Mouse (Mus musculus): ENCODE measurements around the gene Cpsf7. TPM values are rescaled to one million over a fixed set of nuclear protein-coding genes. Genes with fewer than 3 reads are reported as not detected.
"Not testable (repeated sequence)": the region's sequence is repeated elsewhere in the genome, so short reads cannot be mapped to it uniquely, and the experiment has no call there.

Cpsf7 gene
- polyA plus RNA-seq, 1 experiment from 2014 or later, result 57.5 TPM

GRCm38 (mm10) chr19:10557001-10557400 is 31.9 kb downstream of the Cpsf7 start:
- no peak for DNase-seq (ENCODE audit: low spot score)
- Histone ChIP-seq H3K4me3 (replicated peaks; ENCODE audit: low read length) (no peak overlapping the region), H3K36me3 (replicated peaks; ENCODE audit: control insufficient read depth, insufficient read depth) (peaks cover 15% of the 10 kb centered on the region), H3K27me3 (ENCODE audit: control insufficient read depth, insufficient read depth, low read length) (no peaks in the 10 kb centered on the region), H3K9ac (peak overlapping the region; percentile 84; the same call in 1 of the 2 replicates), H3K27ac (no peak overlapping the region), H3K9me3 (ENCODE audit: control insufficient read depth, low read length) (no peaks in the 10 kb centered on the region), H3K4me1 (replicated peaks; ENCODE audit: control insufficient read depth, insufficient read depth, low read length) (peaks cover 21% of the 10 kb centered on the region), H3K4me2 (replicated peaks) (0 out of 2 replicates have a peak overlapping the region, but pooled peaks have one; percentile 71)
- no peak for ATAC-seq (ENCODE audit: low FRiP score)
- WGBS, result 62% methylated on average over 2 of the region's 2 CpGs

GRCm38 (mm10) chr19:10557430-10557829 is 32.4 kb downstream of the Cpsf7 start:
- Histone ChIP-seq H3K4me2 (replicated peaks) (no peak overlapping the region), H3K9me3 (ENCODE audit: control insufficient read depth, low read length) (no peaks in the 10 kb centered on the region), H3K36me3 (replicated peaks; ENCODE audit: control insufficient read depth, insufficient read depth) (peaks cover 11% of the 10 kb centered on the region), H3K27ac (no peak overlapping the region), H3K9ac (no peak overlapping the region), H3K4me3 (replicated peaks; ENCODE audit: low read length) (no peak overlapping the region), H3K27me3 (ENCODE audit: control insufficient read depth, insufficient read depth, low read length) (no peaks in the 10 kb centered on the region), H3K4me1 (replicated peaks; ENCODE audit: control insufficient read depth, insufficient read depth, low read length) (peaks cover 21% of the 10 kb centered on the region)
- 76% methylated on average over 2 of the region's 2 CpGs for WGBS
- DNase-seq (ENCODE audit: low spot score) (no peak), ATAC-seq (ENCODE audit: low FRiP score) (no peak)

GRCm38 (mm10) chr19:10557837-10558375 is 32.8 kb downstream of the Cpsf7 start:
- H3K9ac ChIP-seq; H3K36me3 ChIP-seq (replicated peaks; ENCODE audit: control insufficient read depth, insufficient read depth); H3K9me3 ChIP-seq (ENCODE audit: control insufficient read depth, low read length); DNase-seq (ENCODE audit: low spot score); H3K27me3 ChIP-seq (ENCODE audit: control insufficient read depth, insufficient read depth, low read length); ATAC-seq (ENCODE audit: low FRiP score); H3K27ac ChIP-seq; H3K4me2 ChIP-seq (replicated peaks); H3K4me3 ChIP-seq (replicated peaks; ENCODE audit: low read length): not testable (repeated sequence)
- H3K4me1 ChIP-seq (replicated peaks; ENCODE audit: control insufficient read depth, insufficient read depth, low read length), result peaks cover 21% of the 10 kb centered on the region
- 72% methylated on average over 4 of the region's 4 CpGs for WGBS

DNA sequence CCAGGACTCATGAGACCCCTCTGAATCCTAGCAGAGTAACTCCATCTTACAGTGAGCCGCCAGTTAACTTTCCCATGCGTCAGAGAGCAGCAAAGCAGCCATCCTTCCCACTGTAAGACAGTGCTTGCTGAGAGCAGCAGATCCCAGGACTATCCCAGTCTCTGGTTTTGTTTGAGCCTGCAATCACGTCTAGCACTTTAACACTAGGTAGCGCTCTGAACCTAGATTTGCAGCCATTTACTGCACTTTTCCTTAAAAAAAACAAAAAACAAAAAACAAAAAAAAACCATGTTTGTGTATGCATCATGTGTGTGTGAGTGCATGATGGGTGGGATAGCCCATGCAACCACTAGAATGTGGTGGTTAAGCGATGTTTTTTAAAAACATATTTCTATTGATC is 35.0 kb downstream of the Cpsf7 start:
- H3K4me2 ChIP-seq (replicated peaks), result no peak overlapping the region
- peaks cover 13% of the 10 kb centered on the region for H3K4me1 ChIP-seq (replicated peaks; ENCODE audit: control insufficient read depth, insufficient read depth, low read length)
- H3K9me3 ChIP-seq (ENCODE audit: control insufficient read depth, low read length), result no peaks in the 10 kb centered on the region
- H3K27me3 ChIP-seq (ENCODE audit: control insufficient read depth, insufficient read depth, low read length), result no peaks in the 10 kb centered on the region
- H3K27ac ChIP-seq, result no peak overlapping the region
- H3K36me3 ChIP-seq (replicated peaks; ENCODE audit: control insufficient read depth, insufficient read depth), result no peaks in the 10 kb centered on the region
- peak; percentile 45 for DNase-seq (ENCODE audit: low spot score)
- no peak overlapping the region for H3K9ac ChIP-seq
- WGBS, result 35% methylated on average over 5 of the region's 5 CpGs
- no peak overlapping the region for H3K4me3 ChIP-seq (replicated peaks; ENCODE audit: low read length)
- no peak for ATAC-seq (ENCODE audit: low FRiP score)

DNA sequence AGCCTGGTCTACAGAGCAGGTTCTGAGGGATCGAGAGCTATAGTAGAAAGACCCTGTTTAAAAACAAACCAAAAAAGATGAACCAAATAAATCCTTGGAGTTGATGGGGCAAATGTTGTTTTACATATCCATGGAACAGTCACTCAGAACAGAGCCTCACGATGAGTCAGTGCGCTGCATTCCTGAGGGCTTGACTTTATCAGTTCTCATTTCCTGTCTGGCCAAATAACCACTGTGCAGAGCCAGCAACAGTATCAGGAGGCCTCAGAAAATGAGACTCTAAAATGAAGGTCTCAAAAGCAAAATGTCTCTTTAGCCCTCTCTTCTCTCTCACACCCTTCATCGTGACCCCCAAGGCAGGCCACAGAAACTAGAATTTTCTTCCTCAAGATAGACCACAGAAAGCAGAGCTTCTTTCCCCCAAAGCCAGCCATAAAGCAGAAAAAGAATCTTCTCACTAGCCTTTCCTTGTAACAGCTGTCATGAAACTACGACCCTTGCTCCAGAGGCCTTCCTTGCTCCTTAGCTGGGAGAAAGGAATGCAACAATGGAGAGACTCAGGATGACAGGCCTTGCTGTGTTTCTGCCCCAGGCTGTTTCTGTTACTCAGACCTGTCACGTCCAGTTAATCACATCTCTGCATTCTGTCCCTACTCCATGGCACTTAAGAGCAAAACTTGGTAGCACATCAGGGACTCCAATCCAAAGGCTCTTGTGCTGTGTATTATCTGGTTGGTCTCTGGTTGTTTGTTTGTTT is 36.7 kb downstream of the Cpsf7 start:
- H3K9me3 ChIP-seq (ENCODE audit: control insufficient read depth, low read length), result no peaks in the 10 kb centered on the region
- no peak overlapping the region for H3K4me2 ChIP-seq (replicated peaks)
- no peaks in the 10 kb centered on the region for H3K27me3 ChIP-seq (ENCODE audit: control insufficient read depth, insufficient read depth, low read length)
- no peak overlapping the region for H3K4me3 ChIP-seq (replicated peaks; ENCODE audit: low read length)
- H3K4me1 ChIP-seq (replicated peaks; ENCODE audit: control insufficient read depth, insufficient read depth, low read length), result peaks cover 3% of the 10 kb centered on the region; the same call in 1 of the 2 replicates
- ATAC-seq (ENCODE audit: low FRiP score) (no peak), DNase-seq (ENCODE audit: low spot score) (no peak)
- H3K9ac ChIP-seq, result no peak overlapping the region
- H3K36me3 ChIP-seq (replicated peaks; ENCODE audit: control insufficient read depth, insufficient read depth), result no peaks in the 10 kb centered on the region
- 69% methylated on average over 6 of the region's 6 CpGs for WGBS
- H3K27ac ChIP-seq, result no peak overlapping the region

DNA sequence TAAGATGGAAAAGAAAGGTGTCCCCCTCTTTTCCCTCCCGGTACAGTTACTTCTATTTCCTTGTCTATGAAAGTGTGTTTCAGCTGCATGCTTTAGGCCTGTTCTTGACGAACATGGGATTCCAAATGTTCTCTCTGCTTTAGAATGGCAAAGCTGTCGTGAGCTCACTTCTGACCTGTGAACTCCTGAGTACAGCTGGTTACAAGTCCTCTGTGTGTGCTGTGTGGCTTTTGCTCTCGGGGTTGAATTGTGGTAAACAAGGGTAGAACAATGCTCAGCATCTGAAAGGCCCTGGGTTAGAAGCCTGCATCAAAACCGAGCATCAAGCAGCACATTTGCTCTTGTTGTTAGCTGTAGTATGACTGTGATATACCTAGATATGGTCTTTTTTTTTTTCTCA is 37.3 kb downstream of the Cpsf7 start:
- DNase-seq (ENCODE audit: low spot score), result no peak
- H3K4me3 ChIP-seq (replicated peaks; ENCODE audit: low read length), result no peak overlapping the region
- no peaks in the 10 kb centered on the region for H3K9me3 ChIP-seq (ENCODE audit: control insufficient read depth, low read length)
- no peaks in the 10 kb centered on the region for H3K4me1 ChIP-seq (replicated peaks; ENCODE audit: control insufficient read depth, insufficient read depth, low read length)
- no peak overlapping the region for H3K4me2 ChIP-seq (replicated peaks)
- no peak for ATAC-seq (ENCODE audit: low FRiP score)
- H3K36me3 ChIP-seq (replicated peaks; ENCODE audit: control insufficient read depth, insufficient read depth), result no peaks in the 10 kb centered on the region
- no peak overlapping the region for H3K27ac ChIP-seq
- H3K9ac ChIP-seq, result no peak overlapping the region
- 67% methylated on average over 5 of the region's 5 CpGs for WGBS
- H3K27me3 ChIP-seq (ENCODE audit: control insufficient read depth, insufficient read depth, low read length), result no peaks in the 10 kb centered on the region

DNA sequence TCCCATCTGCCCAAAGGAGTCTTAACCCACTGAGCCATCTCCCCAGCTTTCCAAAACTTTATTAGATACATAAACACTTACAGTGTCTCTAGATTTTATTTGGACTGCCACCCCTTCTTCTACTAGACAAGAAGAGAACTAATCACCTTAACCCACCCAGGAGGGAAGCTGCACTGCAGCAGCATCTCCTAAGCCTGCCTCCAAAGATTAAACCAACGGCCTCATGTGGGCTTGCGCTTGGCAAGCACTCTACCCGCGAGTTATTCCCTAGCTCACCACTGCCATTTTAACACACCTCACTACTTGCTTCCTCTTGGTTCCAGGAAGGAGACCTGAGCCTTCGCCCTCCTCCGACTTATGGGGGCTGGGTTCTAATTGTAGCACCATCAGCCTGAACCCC is 39.2 kb downstream of the Cpsf7 start:
- Histone ChIP-seq H3K27ac (no peak overlapping the region), H3K4me1 (replicated peaks; ENCODE audit: control insufficient read depth, insufficient read depth, low read length) (no peaks in the 10 kb centered on the region), H3K9me3 (ENCODE audit: control insufficient read depth, low read length) (no peaks in the 10 kb centered on the region), H3K27me3 (ENCODE audit: control insufficient read depth, insufficient read depth, low read length) (no peaks in the 10 kb centered on the region), H3K4me2 (replicated peaks) (no peak overlapping the region), H3K4me3 (replicated peaks; ENCODE audit: low read length) (no peak overlapping the region), H3K36me3 (replicated peaks; ENCODE audit: control insufficient read depth, insufficient read depth) (no peaks in the 10 kb centered on the region), H3K9ac (no peak overlapping the region)
- WGBS, result 87% methylated on average over 6 of the region's 6 CpGs
- no peak for ATAC-seq (ENCODE audit: low FRiP score)
- DNase-seq (ENCODE audit: low spot score), result no peak

DNA sequence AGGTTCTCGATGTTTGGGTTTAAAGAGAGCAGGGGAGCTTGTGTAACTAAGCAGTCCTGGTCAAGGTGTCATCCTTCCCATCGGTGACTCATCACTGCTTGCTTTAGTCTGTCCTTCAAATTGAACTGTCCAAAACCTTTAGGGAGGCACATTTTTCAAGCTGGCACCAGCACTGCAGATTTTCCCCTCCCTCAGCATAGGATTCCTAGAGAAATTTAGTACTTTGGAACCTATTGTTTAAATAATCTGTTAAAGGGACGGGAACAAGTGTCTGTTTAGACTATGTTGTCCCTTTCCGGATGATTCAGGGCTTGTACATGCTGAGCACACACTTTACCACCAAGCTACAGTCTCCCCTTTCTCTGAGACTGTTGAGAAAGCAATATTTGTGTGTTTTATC is 40.2 kb downstream of the Cpsf7 start:
- 85% methylated on average over 4 of the region's 4 CpGs for WGBS
- H3K9me3 ChIP-seq (ENCODE audit: control insufficient read depth, low read length), result no peaks in the 10 kb centered on the region
- H3K36me3 ChIP-seq (replicated peaks; ENCODE audit: control insufficient read depth, insufficient read depth), result peaks cover 9% of the 10 kb centered on the region
- no peaks in the 10 kb centered on the region for H3K27me3 ChIP-seq (ENCODE audit: control insufficient read depth, insufficient read depth, low read length)
- ATAC-seq (ENCODE audit: low FRiP score), result no peak
- no peak overlapping the region for H3K27ac ChIP-seq
- H3K9ac ChIP-seq, result no peak overlapping the region
- H3K4me2 ChIP-seq (replicated peaks), result no peak overlapping the region
- H3K4me3 ChIP-seq (replicated peaks; ENCODE audit: low read length), result no peak overlapping the region
- H3K4me1 ChIP-seq (replicated peaks; ENCODE audit: control insufficient read depth, insufficient read depth, low read length), result no peaks in the 10 kb centered on the region
- no peak for DNase-seq (ENCODE audit: low spot score)

GRCm38 (mm10) chr19:10569627-10570026 is 44.6 kb downstream of the Cpsf7 start:
- no peaks in the 10 kb centered on the region for H3K27me3 ChIP-seq (ENCODE audit: control insufficient read depth, insufficient read depth, low read length)
- no peaks in the 10 kb centered on the region for H3K4me1 ChIP-seq (replicated peaks; ENCODE audit: control insufficient read depth, insufficient read depth, low read length)
- WGBS, result 96% methylated on average over 6 of the region's 6 CpGs
- no peak overlapping the region for H3K4me3 ChIP-seq (replicated peaks; ENCODE audit: low read length)
- H3K4me2 ChIP-seq (replicated peaks), result no peak overlapping the region
- H3K27ac ChIP-seq, result no peak overlapping the region
- H3K9ac ChIP-seq, result no peak overlapping the region
- ATAC-seq (ENCODE audit: low FRiP score) (no peak), DNase-seq (ENCODE audit: low spot score) (no peak)
- H3K36me3 ChIP-seq (replicated peaks; ENCODE audit: control insufficient read depth, insufficient read depth), result peaks cover 47% of the 10 kb centered on the region
- no peaks in the 10 kb centered on the region for H3K9me3 ChIP-seq (ENCODE audit: control insufficient read depth, low read length)
